In the genomic region with DNA sequence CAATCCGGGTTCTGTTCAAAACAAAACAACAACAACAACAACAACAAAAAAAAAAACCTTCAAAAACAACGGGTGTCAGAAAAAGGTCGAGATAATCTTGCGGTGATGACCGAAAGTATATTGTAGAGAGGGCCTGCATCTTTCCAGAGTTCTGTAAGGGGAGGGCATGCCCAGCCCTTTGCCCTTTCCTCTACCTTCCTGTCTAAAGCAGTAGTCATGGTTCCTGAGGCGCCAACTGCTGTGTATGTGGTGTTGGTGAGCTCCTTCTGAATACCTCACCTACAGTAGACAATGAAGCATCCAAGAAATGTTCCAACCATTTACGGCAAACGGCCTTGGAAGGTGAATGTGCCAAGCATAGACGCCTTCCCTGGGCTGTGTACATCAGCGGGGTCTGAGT, we compare ENCODE assay signal across 8 mouse cellular contexts. TPM values are rescaled to one million over a fixed set of nuclear protein-coding genes. Genes with fewer than 3 reads are reported as not detected.
DNase-seq lines count a peak whose midpoint lies in the region; ATAC-seq and TF ChIP-seq lines count a peak whose summit lies in the region.

No protein-coding gene starts in this region.

- H3K4me2 ChIP-seq in heart, embryonic 11.5 days, result peak overlapping the region; percentile 91
- H3K4me2 ChIP-seq in hindbrain, embryonic 11.5 days (replicated peaks; ENCODE audit: low read depth, low read length), result peak overlapping the region; percentile 67

- no peak for TF ChIP-seq EP300 in ES-Bruce4 (IDR thresholded peaks at IDR 0.05; ENCODE audit: insufficient read depth, low read depth, low read length)

- DNase-seq in heart, postnatal 10 days, result no peak
- no peak for DNase-seq in hindbrain, embryonic 11.5 days (ENCODE audit: low spot score)
- DNase-seq in ovary, postnatal 36 days (ENCODE audit: low spot score), result no peak
- DNase-seq in cerebellum, postnatal 36 days, result no peak

- no peaks in the 10 kb centered on the region; the same call in 1 of the 2 replicates for H3K27me3 ChIP-seq in heart, embryonic 11.5 days (ENCODE audit: control insufficient read depth, insufficient read depth, low read length)
- no peaks in the 10 kb centered on the region for H3K27me3 ChIP-seq in ES-Bruce4 (ENCODE audit: control insufficient read depth, insufficient read depth, low read length, poor library complexity, severe bottlenecking)
- no peaks in the 10 kb centered on the region for H3K27me3 ChIP-seq in hindbrain, embryonic 11.5 days (ENCODE audit: control insufficient read depth, insufficient read depth, low read length)
- peaks cover 8% of the 10 kb centered on the region for H3K27me3 ChIP-seq in megakaryocyte, embryonic 14.5 days (replicated peaks)

- TF ChIP-seq POLR2A in ES-Bruce4 (IDR thresholded peaks at IDR 0.05; ENCODE audit: insufficient read depth, low read length), result no peak

- peak overlapping the region; percentile 66; the same call in 1 of the 2 replicates for H3K27ac ChIP-seq in heart, embryonic 11.5 days (ENCODE audit: low read depth, low read length)
- H3K27ac ChIP-seq in ES-Bruce4 (ENCODE audit: insufficient read depth, low read length), result no peak overlapping the region
- H3K27ac ChIP-seq in hindbrain, embryonic 11.5 days (ENCODE audit: low read depth, low read length), result peak overlapping the region; percentile 87

- no peak for TF ChIP-seq CTCF in ES-Bruce4 (IDR thresholded peaks at IDR 0.05; ENCODE audit: low read depth, low read length)

- intact Hi-C loops in heart, postnatal 10 days (cut with DNase I), result no loop called here

- H3K4me3 ChIP-seq in heart, embryonic 11.5 days (ENCODE audit: low read depth, low read length), result peak overlapping the region; percentile 86
- peak overlapping the region; percentile 80 for H3K4me3 ChIP-seq in ES-Bruce4 (ENCODE audit: low read depth, low read length)
- H3K4me3 ChIP-seq in hindbrain, embryonic 11.5 days (ENCODE audit: low read depth, low read length), result peak overlapping the region; percentile 88
- peak overlapping the region; percentile 99 for H3K4me3 ChIP-seq in megakaryocyte, embryonic 14.5 days (replicated peaks)

- H3K36me3 ChIP-seq in heart, embryonic 11.5 days (ENCODE audit: control insufficient read depth, insufficient read depth, low read length), result no peaks in the 10 kb centered on the region
- no peaks in the 10 kb centered on the region for H3K36me3 ChIP-seq in ES-Bruce4 (ENCODE audit: control insufficient read depth, insufficient read depth, low read length, poor library complexity, severe bottlenecking)
- H3K36me3 ChIP-seq in hindbrain, embryonic 11.5 days (ENCODE audit: control insufficient read depth, insufficient read depth, low read length), result no peaks in the 10 kb centered on the region
- H3K36me3 ChIP-seq in megakaryocyte, embryonic 14.5 days (replicated peaks; ENCODE audit: low read length), result peaks cover 28% of the 10 kb centered on the region

- no peaks in the 10 kb centered on the region for H3K9me3 ChIP-seq in heart, embryonic 11.5 days (replicated peaks; ENCODE audit: control insufficient read depth, low read length)
- H3K9me3 ChIP-seq in ES-Bruce4 (replicated peaks; ENCODE audit: control insufficient read depth, insufficient read depth, low read length, poor library complexity, severe bottlenecking), result peaks cover 12% of the 10 kb centered on the region
- H3K9me3 ChIP-seq in hindbrain, embryonic 11.5 days (ENCODE audit: control insufficient read depth, low read length), result no peaks in the 10 kb centered on the region
- peaks cover 15% of the 10 kb centered on the region for H3K9me3 ChIP-seq in megakaryocyte, embryonic 14.5 days

- no peak for ATAC-seq in heart, embryonic 11.5 days (replicated peaks; ENCODE audit: insufficient number of reproducible peaks, low FRiP score, low TSS enrichment)
- ATAC-seq in hindbrain, embryonic 11.5 days (ENCODE audit: low FRiP score), result peak; percentile 32; the same call in 1 of the 2 replicates
- no peak for ATAC-seq in erythroid progenitor cell, adult 5-6 weeks (replicated peaks; ENCODE audit: low FRiP score, poor library complexity, severe bottlenecking)

- 39% methylated on average over 10 of the region's 10 CpGs for WGBS in heart, embryonic 11.5 days (ENCODE audit: insufficient replicate concordance)
- WGBS in hindbrain, embryonic 11.5 days, result 43% methylated on average over 10 of the region's 10 CpGs

- H3K4me1 ChIP-seq in heart, embryonic 11.5 days (ENCODE audit: control insufficient read depth, insufficient read depth, low read length), result peaks cover 4% of the 10 kb centered on the region; the same call in 1 of the 2 replicates
- no peaks in the 10 kb centered on the region for H3K4me1 ChIP-seq in ES-Bruce4 (ENCODE audit: control insufficient read depth, insufficient read depth, low read length)
- no peaks in the 10 kb centered on the region for H3K4me1 ChIP-seq in hindbrain, embryonic 11.5 days (replicated peaks; ENCODE audit: control insufficient read depth, insufficient read depth, low read length)
- peaks cover 61% of the 10 kb centered on the region for H3K4me1 ChIP-seq in megakaryocyte, embryonic 14.5 days

- peak overlapping the region; percentile 90 for H3K9ac ChIP-seq in heart, embryonic 11.5 days (ENCODE audit: low read depth, low read length)
- H3K9ac ChIP-seq in ES-Bruce4 (ENCODE audit: low read depth, poor library complexity, severe bottlenecking), result peak overlapping the region; percentile 75; the same call in 1 of the 2 replicates
- H3K9ac ChIP-seq in hindbrain, embryonic 11.5 days (ENCODE audit: low read depth, low read length), result peak overlapping the region; percentile 89

RNA-seq across cellular contexts. Expression of a gene that starts 0.5 kb away (rescaled TPM):
- polyA plus RNA-seq in heart, embryonic 11.5 days (2014; fragmentation: Nextera tagmentation; extraction: Ambion mirVana), result 30.1 and 30.4 TPM in 2 replicates
- 10 to 100 TPM in 1 of 2 experiments, 1 to 10 TPM in 1; 9.5 to 12.2 TPM for total RNA-seq in heart, postnatal 10 days (2021)
- 13.5 and 15.2 TPM in 2 replicates for polyA plus RNA-seq in ES-Bruce4 (2011; ENCODE audit: insufficient read depth, insufficient read length, low read depth, missing spikeins)
- polyA plus RNA-seq in hindbrain, embryonic 11.5 days (2014; fragmentation: Nextera tagmentation; extraction: Ambion mirVana), result 113 and 129 TPM in 2 replicates
- polyA plus RNA-seq in megakaryocyte, embryonic 14.5 days (2012; ENCODE audit: insufficient read depth, low replicate concordance), result 13.0 and 18.4 TPM in 2 replicates
- total RNA-seq in erythroid progenitor cell, adult 5-6 weeks (2015; ENCODE audit: low replicate concordance), result 6.3 TPM in 1 of 2 replicates, not detected in the other
- total RNA-seq in erythroid progenitor cell, adult 5-6 weeks (2017; ENCODE audit: low replicate concordance), result 1.4 and 2.0 TPM in 2 replicates
